Mouse (Mus musculus) lung, postnatal 0 days (tissue): ENCODE results near the gene Cars2.

Experiments
- CTCF ChIP-seq: IDR thresholded peaks from 2 replicates; pipeline ENCODE4 v1.5.1; 2016; ENCODE audit warnings: antibody characterized with exemption, mild to moderate bottlenecking
- EP300 ChIP-seq: IDR thresholded peaks from 2 replicates; pipeline ENCODE4 v1.6.1; 2016; ENCODE audit warnings: antibody characterized with exemption, mild to moderate bottlenecking, control low read depth

DNA sequence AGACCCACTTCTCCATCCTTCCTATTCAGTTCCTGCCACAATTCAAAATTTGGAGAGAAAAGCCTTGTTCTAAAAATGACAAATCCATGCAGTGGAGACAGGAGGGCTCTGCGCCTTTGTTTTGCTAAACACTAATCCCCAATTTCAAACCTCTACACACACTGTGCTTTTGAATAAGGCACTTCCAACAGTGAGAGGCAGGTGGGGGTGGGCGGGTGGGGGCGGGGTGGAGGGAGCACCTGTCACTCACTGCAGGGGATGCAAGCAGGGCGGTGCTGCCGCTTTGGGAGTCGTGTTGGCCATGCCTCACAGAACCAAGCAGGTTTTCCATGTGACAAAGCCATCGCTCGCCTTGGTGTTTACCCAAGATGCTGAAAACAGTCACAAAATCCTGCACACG lies 16.1 kb downstream of the Cars2 start:
- no peak for TF ChIP-seq CTCF
- no peak for TF ChIP-seq EP300
